Mouse (Mus musculus) heart, embryonic 15.5 days (tissue): ENCODE measurements around the gene Gm11937. TPM values are rescaled to one million over a fixed set of nuclear protein-coding genes. Genes with fewer than 3 reads are reported as not detected.

Experiments used
- ATAC-seq: fragments of 200-750 bp; cut with Nextera tagmentation; replicated peaks from 2 replicates; pipeline ENCODE4 v1.8.0; 2017; ENCODE audit warnings: low read depth, moderate TSS enrichment; ENCODE audit not compliant: insufficient number of reproducible peaks, insufficient read depth, low FRiP score
- H3K27ac ChIP-seq: fragments of 300-500 bp; sonication (generic); 2 replicates; pipeline ENCODE4 v1.5.1; 2015; ENCODE audit warnings: mild to moderate bottlenecking, inconsistent platforms
- H3K27me3 ChIP-seq: fragments of 300-500 bp; sonication (generic); 2 replicates; pipeline ENCODE4 v1.6.1; 2015; ENCODE audit warnings: inconsistent platforms
- H3K36me3 ChIP-seq: fragments of 300-500 bp; sonication (generic); 2 replicates; pipeline ENCODE4 v1.6.1; 2015; ENCODE audit warnings: mild to moderate bottlenecking, inconsistent platforms
- H3K4me1 ChIP-seq: fragments of 300-500 bp; sonication (generic); replicated peaks from 2 replicates; pipeline ENCODE4 v1.6.1; 2015; ENCODE audit warnings: inconsistent platforms
- H3K4me2 ChIP-seq: fragments of 300-500 bp; sonication (generic); 2 replicates; pipeline ENCODE4 v1.6.1; 2015; ENCODE audit warnings: inconsistent platforms, mild to moderate bottlenecking, moderate library complexity
- H3K4me3 ChIP-seq: fragments of 300-500 bp; sonication (generic); 2 replicates; pipeline ENCODE4 v1.5.1; 2015; ENCODE audit warnings: mild to moderate bottlenecking, inconsistent platforms
- H3K9ac ChIP-seq: fragments of 300-500 bp; sonication (generic); 2 replicates; pipeline ENCODE4 v1.6.1; 2015; ENCODE audit warnings: mild to moderate bottlenecking, inconsistent platforms
- H3K9me3 ChIP-seq: fragments of 300-500 bp; sonication (generic); replicated peaks from 2 replicates; pipeline ENCODE4 v1.6.1; 2016; ENCODE audit warnings: inconsistent platforms
- WGBS: fragments of 180-500 bp; shearing (Covaris S2); methylation state at CpG from one replicate; pipeline ENCODE4 v1.1.7; 2015; ENCODE audit warnings: mixed read lengths; 5-methylcytosine and 5-hydroxymethylcytosine counted together
- polyA plus RNA-seq: library from polyadenylated mRNA; unstranded; fragments of >200 nt; fragmentation: Nextera tagmentation; extraction: Ambion mirVana; gene quantifications from 2 replicates; pipeline ENCODE4 v1.2.1, GENCODE M21; 2015

Gene Gm11937
- polyA plus RNA-seq, 1 experiment from 2014 or later = not detected

DNA sequence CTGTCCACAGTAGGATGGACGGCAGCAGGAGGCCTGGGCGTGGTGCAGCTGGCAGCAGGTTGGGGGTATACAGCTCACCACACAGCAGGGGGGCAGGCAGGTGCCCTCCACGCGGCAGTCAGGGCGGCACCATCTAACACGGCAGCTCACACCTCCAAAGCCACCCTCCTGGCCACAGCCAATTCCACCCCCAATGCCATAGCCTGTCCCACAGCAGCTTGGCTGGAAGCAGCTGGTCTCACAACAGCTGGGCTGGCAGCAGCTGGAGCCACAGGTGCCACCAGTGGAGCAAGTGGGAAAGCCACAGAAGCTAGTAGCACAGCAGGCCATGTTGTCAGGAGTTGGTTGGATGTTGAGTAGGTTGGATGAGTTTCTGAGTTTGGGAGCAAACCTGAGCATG, 29.4 kb downstream of the Gm11937 start, which contains the start of gene Krtap1-5:
Gene Krtap1-5 (minus strand): TSS at position 381 of the 400 bp plus-strand sequence.
- H3K4me1 ChIP-seq = no peaks in the 10 kb centered on the region
- no peaks in the 10 kb centered on the region for H3K9me3 ChIP-seq
- 84% methylated on average over 6 of the region's 6 CpGs for WGBS
- no peak within 1 kb of the TSS for H3K27ac ChIP-seq
- H3K4me2 ChIP-seq = no peak within 1 kb of the TSS
- no peak for ATAC-seq
- no peak within 1 kb of the TSS for H3K4me3 ChIP-seq
- H3K36me3 ChIP-seq = no peaks in the 10 kb centered on the region
- no peak within 1 kb of the TSS for H3K9ac ChIP-seq
- H3K27me3 ChIP-seq = no peaks in the 10 kb centered on the region

DNA sequence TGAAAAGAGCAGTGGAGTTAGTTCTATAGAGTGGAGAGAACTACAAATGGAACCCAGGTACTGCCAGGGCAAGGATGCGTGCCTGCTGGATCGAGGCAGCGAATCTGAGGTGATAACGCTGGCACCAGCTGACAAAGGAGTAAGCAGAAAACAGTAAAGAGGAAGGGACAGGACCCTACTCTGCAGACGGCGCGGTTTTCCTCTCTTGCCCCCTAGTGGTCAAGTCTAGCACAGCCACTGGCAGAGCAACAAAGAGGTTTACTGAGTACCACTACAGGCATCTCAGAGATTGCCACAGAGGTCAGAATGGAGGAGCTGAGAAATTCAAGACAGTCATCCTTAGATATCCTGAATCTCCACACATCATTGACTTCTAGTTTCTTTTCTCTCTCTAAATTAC, 35.9 kb downstream of the Gm11937 start:
- Histone ChIP-seq H3K27me3 (no peaks in the 10 kb centered on the region), H3K4me2 (peak overlapping the region; percentile 45), H3K9ac (no peak overlapping the region), H3K4me1 (no peaks in the 10 kb centered on the region), H3K4me3 (no peak overlapping the region), H3K36me3 (no peaks in the 10 kb centered on the region), H3K9me3 (no peaks in the 10 kb centered on the region), H3K27ac (no peak overlapping the region)
- WGBS = 3% methylated on average over 7 of the region's 7 CpGs
- no peak for ATAC-seq

DNA sequence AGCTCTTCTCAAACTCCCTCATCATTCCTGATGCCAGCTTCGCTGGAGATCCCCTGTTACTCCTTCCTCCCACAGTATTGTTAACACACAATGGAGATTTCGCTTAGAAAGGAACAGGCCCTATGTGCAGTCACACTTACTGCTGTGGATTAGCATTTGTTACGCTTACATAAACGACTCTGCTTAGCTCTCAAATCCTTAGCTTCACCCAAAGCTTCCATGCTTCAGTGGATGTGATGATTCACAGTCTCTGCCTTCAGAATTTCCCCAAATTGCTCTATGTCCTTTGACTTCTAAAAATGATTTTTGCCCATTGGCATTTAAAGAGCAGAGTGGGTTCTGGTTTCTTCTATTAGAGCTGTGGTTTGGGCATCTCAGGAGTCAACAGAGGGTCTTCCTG, 36.8 kb downstream of the Gm11937 start:
- Histone ChIP-seq H3K27me3 (no peaks in the 10 kb centered on the region), H3K9ac (no peak overlapping the region), H3K4me1 (no peaks in the 10 kb centered on the region), H3K36me3 (no peaks in the 10 kb centered on the region), H3K9me3 (no peaks in the 10 kb centered on the region), H3K27ac (no peak overlapping the region), H3K4me2 (no peak overlapping the region), H3K4me3 (no peak overlapping the region)
- no peak for ATAC-seq
- 60% methylated on average over 4 of the region's 4 CpGs for WGBS

DNA sequence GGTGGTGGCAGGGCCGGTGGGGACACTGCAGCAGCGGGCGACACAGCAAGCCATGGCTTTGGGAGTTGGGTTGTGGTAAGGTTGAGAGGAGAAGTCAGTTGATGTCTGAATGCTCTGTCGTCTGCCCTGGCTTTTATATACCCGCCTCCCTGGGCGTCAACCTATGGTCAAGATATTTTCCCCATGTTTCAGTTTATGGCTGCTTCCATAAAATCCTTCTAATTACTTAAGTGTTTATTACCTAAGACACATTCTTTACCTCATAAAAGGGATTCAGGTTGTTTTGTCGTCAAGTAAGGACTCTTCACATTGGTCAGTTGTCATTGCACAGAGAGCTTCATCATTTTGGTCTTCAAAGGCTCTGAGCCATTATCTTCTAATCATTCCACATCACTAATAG, 43.5 kb downstream of the Gm11937 start, which contains the start of gene Krtap3-1:
Gene Krtap3-1 (minus strand): TSS at position 101 of the 400 bp plus-strand sequence.
- ATAC-seq = no peak
- Histone ChIP-seq H3K9ac (no peak within 1 kb of the TSS), H3K27me3 (no peaks in the 10 kb centered on the region), H3K27ac (no peak within 1 kb of the TSS), H3K9me3 (no peaks in the 10 kb centered on the region), H3K4me2 (no peak within 1 kb of the TSS), H3K4me3 (no peak within 1 kb of the TSS), H3K4me1 (no peaks in the 10 kb centered on the region), H3K36me3 (no peaks in the 10 kb centered on the region)
- 88% methylated on average over 7 of the region's 7 CpGs for WGBS

DNA sequence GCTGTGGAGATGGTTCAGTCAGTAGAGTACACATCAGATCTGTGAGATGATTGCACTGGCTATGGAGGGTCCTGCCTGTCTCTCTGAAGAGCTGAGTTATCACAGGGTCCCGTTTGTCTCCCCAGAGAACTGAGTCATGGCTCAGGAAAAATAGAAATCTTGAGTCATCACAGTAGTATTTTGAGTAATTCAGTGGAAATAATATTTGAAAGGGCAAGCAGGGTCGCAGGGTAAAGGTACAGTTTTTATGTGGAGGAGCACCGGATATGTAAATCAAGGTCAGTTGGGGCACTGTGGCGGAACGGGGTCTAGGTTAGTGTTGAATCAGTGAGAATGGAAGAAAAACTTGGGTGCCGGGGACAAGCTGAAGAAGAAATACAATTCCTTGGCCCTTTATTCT, 47.4 kb downstream of the Gm11937 start:
- 72% methylated on average over 6 of the region's 6 CpGs for WGBS
- Histone ChIP-seq H3K4me1 (no peaks in the 10 kb centered on the region), H3K9me3 (no peaks in the 10 kb centered on the region), H3K27me3 (no peaks in the 10 kb centered on the region), H3K27ac (no peak overlapping the region), H3K4me3 (no peak overlapping the region), H3K4me2 (no peak overlapping the region), H3K36me3 (no peaks in the 10 kb centered on the region), H3K9ac (no peak overlapping the region)
- ATAC-seq = no peak

Other genes with a start within 250 kb of the Gm11937 start
- not detected in 2 replicates for gene Krt28, start 235.3 kb downstream of the Gm11937 start, polyA plus RNA-seq
- gene Krt10, start 220.8 kb downstream of the Gm11937 start, polyA plus RNA-seq = 11.8 and 18.2 TPM in 2 replicates
- gene Krt12, start 187.9 kb downstream of the Gm11937 start, polyA plus RNA-seq = not detected in 2 replicates
- gene Krt20, start 172.0 kb downstream of the Gm11937 start, polyA plus RNA-seq = 0.43 and 0.68 TPM in 2 replicates
- 0.32 and 0.35 TPM in 2 replicates for gene Krt23, start 117.1 kb downstream of the Gm11937 start, polyA plus RNA-seq
- gene Krt39, start 88.9 kb downstream of the Gm11937 start, polyA plus RNA-seq = not detected in 2 replicates
- not detected in 2 replicates for gene Krt40, start 67.0 kb downstream of the Gm11937 start, polyA plus RNA-seq
- not detected in 2 replicates for gene Krtap3-3, start 59.3 kb downstream of the Gm11937 start, polyA plus RNA-seq
- gene Krtap3-2, start 53.3 kb downstream of the Gm11937 start, polyA plus RNA-seq = not detected in 2 replicates
- not detected in 2 replicates for gene Gm11939, start 50.7 kb downstream of the Gm11937 start, polyA plus RNA-seq
- not detected in 2 replicates for gene Krtap3-1, start 43.6 kb downstream of the Gm11937 start, polyA plus RNA-seq
- gene Krtap1-5, start 29.2 kb downstream of the Gm11937 start, polyA plus RNA-seq = not detected in 2 replicates
- not detected in 2 replicates for gene Krtap1-4, start 26.5 kb downstream of the Gm11937 start, polyA plus RNA-seq
- gene Krtap1-3, start 18.9 kb downstream of the Gm11937 start, polyA plus RNA-seq = not detected in 2 replicates
- not detected in 2 replicates for gene Krtap9-3, start 12.1 kb downstream of the Gm11937 start, polyA plus RNA-seq
- gene Gm11938, start 6.9 kb downstream of the Gm11937 start, polyA plus RNA-seq = not detected in 2 replicates
- gene Krtap2-4, start 4.7 kb upstream of the Gm11937 start, polyA plus RNA-seq = not detected in 2 replicates
- not detected in 2 replicates for gene Gm11562, start 10.2 kb upstream of the Gm11937 start, polyA plus RNA-seq
- not detected in 2 replicates for gene Krtap4-1, start 18.0 kb upstream of the Gm11937 start, polyA plus RNA-seq
- not detected in 2 replicates for gene Krtap4-2, start 24.9 kb upstream of the Gm11937 start, polyA plus RNA-seq
- not detected in 2 replicates for gene Krtap4-7, start 33.9 kb upstream of the Gm11937 start, polyA plus RNA-seq
- not detected in 2 replicates for gene Gm11555, start 40.0 kb upstream of the Gm11937 start, polyA plus RNA-seq
- not detected in 2 replicates for gene Gm11563, start 48.8 kb upstream of the Gm11937 start, polyA plus RNA-seq
- gene Krtap4-6, start 55.8 kb upstream of the Gm11937 start, polyA plus RNA-seq = not detected in 2 replicates
- not detected in 2 replicates for gene Gm14190, start 80.6 kb upstream of the Gm11937 start, polyA plus RNA-seq
- gene Gm14180, start 124.1 kb upstream of the Gm11937 start, polyA plus RNA-seq = not detected in 2 replicates
- not detected in 2 replicates for gene Gm11595, start 162.7 kb upstream of the Gm11937 start, polyA plus RNA-seq
- not detected in 2 replicates for gene Krtap4-8, start 170.5 kb upstream of the Gm11937 start, polyA plus RNA-seq
- gene Krtap4-9, start 175.0 kb upstream of the Gm11937 start, polyA plus RNA-seq = not detected in 2 replicates
- not detected in 2 replicates for gene Gm11596, start 183.3 kb upstream of the Gm11937 start, polyA plus RNA-seq
- not detected in 2 replicates for gene Gm11569, start 188.7 kb upstream of the Gm11937 start, polyA plus RNA-seq
- not detected in 2 replicates for gene Gm11554, start 194.3 kb upstream of the Gm11937 start, polyA plus RNA-seq
- gene Krtap4-13, start 199.7 kb upstream of the Gm11937 start, polyA plus RNA-seq = not detected in 2 replicates
- not detected in 2 replicates for gene Gm11564, start 205.5 kb upstream of the Gm11937 start, polyA plus RNA-seq
- not detected in 2 replicates for gene 2300003K06Rik, start 227.9 kb upstream of the Gm11937 start, polyA plus RNA-seq
- gene Krtap4-16, start 241.4 kb upstream of the Gm11937 start, polyA plus RNA-seq = not detected in 2 replicates
- gene Gm11568, start 247.7 kb upstream of the Gm11937 start, polyA plus RNA-seq = not detected in 2 replicates